Mouse (Mus musculus) bone marrow, adult 2 months (tissue): ENCODE results near the gene Map2k1. TPM values are rescaled to one million over a fixed set of nuclear protein-coding genes. Genes with fewer than 3 reads are reported as not detected.
"Not testable (repeated sequence)": the region's sequence is repeated elsewhere in the genome, so short reads cannot be mapped to it uniquely, and the experiment has no call there.

Experiments used
- H3K27ac ChIP-seq: fragments of 200-500 bp; 2 replicates; pipeline ENCODE4 v1.5.1; 2012; ENCODE audit warnings: low read depth, mild to moderate bottlenecking, control low read depth, inconsistent platforms, low read length; ENCODE audit not compliant: control insufficient read depth, poor library complexity, insufficient read depth
- H3K4me1 ChIP-seq: fragments of 200-500 bp; 2 replicates; pipeline ENCODE4 v1.6.1; 2011; ENCODE audit warnings: low read length; ENCODE audit not compliant: control insufficient read depth, insufficient read depth
- H3K4me3 ChIP-seq: fragments of 200-500 bp; replicated peaks from 2 replicates; pipeline ENCODE3; 2011; ENCODE audit warnings: mild to moderate bottlenecking, low read depth, low read length, control low read depth; ENCODE audit not compliant: control insufficient read depth
- CTCF ChIP-seq: fragments of 200-500 bp; IDR thresholded peaks from 2 replicates; pipeline ENCODE4 v1.5.1; 2011; ENCODE audit warnings: low read length, control low read depth; ENCODE audit not compliant: control insufficient read depth, insufficient read depth
- POLR2A ChIP-seq: fragments of 200-500 bp; IDR thresholded peaks from 2 replicates; pipeline ENCODE4 v1.6.1; 2011; ENCODE audit warnings: low read depth, mild to moderate bottlenecking, control low read depth, low read length, borderline replicate concordance; ENCODE audit not compliant: control insufficient read depth
- WGBS: fragments of 180-500 bp; shearing (Covaris S2); methylation state at CpG from one replicate; pipeline ENCODE4 v1.1.7; 2018; 5-methylcytosine and 5-hydroxymethylcytosine counted together
- polyA plus RNA-seq: library from polyadenylated mRNA; stranded (reverse); fragments of >200 nt; gene quantifications from 2 replicates; pipeline ENCODE4 v1.2.4, GENCODE M21; 2011; ENCODE audit warnings: low replicate concordance; ENCODE audit not compliant: missing spikeins, insufficient read depth, insufficient read length

The Map2k1 gene
- polyA plus RNA-seq, 1 experiment = 22.2 TPM

DNA sequence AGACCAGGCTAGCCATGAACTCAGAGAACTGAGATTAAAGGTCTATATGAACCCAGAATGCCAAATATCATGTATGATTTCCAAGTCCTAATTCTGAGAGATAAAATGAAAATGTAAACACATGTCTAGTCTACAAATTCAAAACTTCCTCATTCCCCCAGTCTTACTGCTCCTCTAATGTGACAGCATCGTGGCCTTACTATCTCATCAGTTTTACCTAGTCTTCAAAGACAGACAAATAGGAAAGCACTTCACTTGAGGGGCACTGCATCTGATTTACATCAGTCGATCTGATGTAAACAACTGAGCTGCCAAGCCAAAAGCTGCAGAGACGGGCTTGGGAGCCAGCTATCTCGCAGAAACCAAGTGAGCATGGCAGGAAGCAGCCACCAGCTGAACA, 37.3 kb downstream of the Map2k1 start:
- Histone ChIP-seq H3K27ac (peak overlapping the region; percentile 30), H3K4me3 (no peak overlapping the region), H3K4me1 (peaks cover 2% of the 10 kb centered on the region; the same call in 1 of the 2 replicates)
- 23% methylated on average over 4 of the region's 4 CpGs for WGBS
- TF ChIP-seq CTCF = no peak

GRCm38 (mm10) chr9:64214452-64214851, 39.0 kb downstream of the Map2k1 start:
- 86% methylated on average over 17 of the region's 17 CpGs for WGBS
- Histone ChIP-seq H3K27ac (no peak overlapping the region), H3K4me1 (peaks cover 2% of the 10 kb centered on the region), H3K4me3 (no peak overlapping the region)
- TF ChIP-seq CTCF (no peak), POLR2A (no peak)

- Histone ChIP-seq H3K27ac (no peak overlapping the region), H3K4me1 (peaks cover under 1% of the 10 kb centered on the region), H3K4me3 (no peak overlapping the region)
- WGBS = 90% methylated on average over 3 of the region's 3 CpGs
- no peak for TF ChIP-seq CTCF
- no peak for TF ChIP-seq POLR2A
Measured at GRCm38 (mm10) chr9:64207509-64208084, 45.8 kb downstream of the Map2k1 start.

GRCm38 (mm10) chr9:64202866-64203265, 50.6 kb downstream of the Map2k1 start:
- H3K27ac ChIP-seq = no peak overlapping the region; the same call in 1 of the 2 replicates
- H3K4me3 ChIP-seq = no peak overlapping the region
- TF ChIP-seq POLR2A (no peak), CTCF (no peak)
- H3K4me1 ChIP-seq = peaks cover 1% of the 10 kb centered on the region; the same call in 1 of the 2 replicates

DNA sequence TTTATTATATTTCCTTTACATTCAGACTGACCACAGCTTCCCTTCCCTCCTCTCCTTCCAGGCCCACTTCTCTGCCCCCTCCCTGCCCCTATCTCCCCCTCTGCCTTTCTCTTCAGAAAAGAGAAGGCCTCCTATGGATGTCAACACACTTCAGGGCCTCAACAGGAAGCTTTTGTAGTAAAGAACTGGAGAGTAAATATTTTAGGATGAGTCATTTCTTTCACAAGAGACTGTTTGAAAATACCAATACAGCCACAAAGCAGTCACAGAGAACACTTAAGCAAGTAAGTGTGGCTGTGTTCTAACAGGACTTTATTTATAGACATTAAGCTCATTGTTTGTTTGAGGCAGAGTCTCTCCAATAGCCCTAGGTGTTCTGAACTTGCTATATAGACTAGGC, 51.1 kb downstream of the Map2k1 start:
- TF ChIP-seq POLR2A = no peak
- TF ChIP-seq CTCF = no peak
- Histone ChIP-seq H3K27ac (peak overlapping the region; percentile 53; the same call in 1 of the 2 replicates), H3K4me3 (no peak overlapping the region), H3K4me1 (peaks cover 1% of the 10 kb centered on the region; the same call in 1 of the 2 replicates)

GRCm38 (mm10) chr9:64199897-64200296, 53.5 kb downstream of the Map2k1 start:
- no peak overlapping the region for H3K4me3 ChIP-seq
- WGBS = 63% methylated on average over 2 of the region's 2 CpGs
- peaks cover 1% of the 10 kb centered on the region; the same call in 1 of the 2 replicates for H3K4me1 ChIP-seq
- H3K27ac ChIP-seq = no peak overlapping the region
- TF ChIP-seq POLR2A (no peak), CTCF (no peak)

- H3K4me1 ChIP-seq, H3K27ac ChIP-seq, H3K4me3 ChIP-seq: not testable (repeated sequence)
- WGBS = 90% methylated on average over 7 of the region's 7 CpGs
Measured at GRCm38 (mm10) chr9:64198763-64199418, 54.5 kb downstream of the Map2k1 start.

- WGBS = 90% methylated on average over 5 of the region's 5 CpGs
- H3K4me3 ChIP-seq = no peak overlapping the region
- TF ChIP-seq CTCF = no peak
- TF ChIP-seq POLR2A = no peak
- no peak overlapping the region for H3K27ac ChIP-seq
- H3K4me1 ChIP-seq = peaks cover 1% of the 10 kb centered on the region; the same call in 1 of the 2 replicates
Measured at GRCm38 (mm10) chr9:64198068-64198762, 55.2 kb downstream of the Map2k1 start.
